ENCODE assay signal across 21 mouse cellular contexts in the genomic region with DNA sequence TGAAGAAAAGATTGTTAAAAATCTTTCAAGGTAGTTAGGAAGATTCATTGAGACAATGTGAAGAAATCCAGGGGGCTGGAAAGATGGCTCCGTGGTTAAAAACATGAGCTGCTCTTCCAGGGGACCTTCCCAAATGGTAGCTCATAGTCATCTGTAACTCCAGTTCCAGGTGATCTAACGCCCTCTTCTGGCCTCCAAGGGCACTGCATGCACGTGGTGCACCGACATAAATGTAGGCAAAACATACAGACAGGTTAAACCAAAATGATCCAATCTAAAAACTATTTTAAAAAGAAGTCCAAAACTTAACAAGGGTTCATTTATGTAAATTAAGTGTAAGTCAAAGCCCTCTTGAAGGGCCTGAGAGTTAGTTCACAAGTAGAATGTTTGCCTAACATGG. TPM values are rescaled to one million over a fixed set of nuclear protein-coding genes. Genes with fewer than 3 reads are reported as not detected.
A peak's percentile ranks its signal among the peaks of the same experiment; 100 is the strongest.
DNase-seq lines count a peak whose midpoint lies in the region; ATAC-seq and TF ChIP-seq lines count a peak whose summit lies in the region.
"Had no signal": no experiment of that assay in that cellular context is flagged by ENCODE, and none has a peak within 500 bp of the region (broad histone marks: within the 10 kb centered on the region; RNA-seq: fewer than 3 reads in every experiment).

No protein-coding gene starts in this region.

- H3K36me3 ChIP-seq in intestine, postnatal 0 days (ENCODE audit: control insufficient read depth, insufficient read depth): no peaks in the 10 kb centered on the region
- no peaks in the 10 kb centered on the region for H3K36me3 ChIP-seq in intestine, embryonic 16.5 days (ENCODE audit: control insufficient read depth, insufficient read depth, low read length)
- H3K36me3 ChIP-seq in limb, embryonic 10.5 days: no peaks in the 10 kb centered on the region
- H3K36me3 ChIP-seq: embryonic facial prominence, embryonic 10.5 days; forebrain, embryonic 15.5 days; hindbrain, embryonic 15.5 days; limb, embryonic 13.5 days had no signal

- no peak overlapping the region for H3K9ac ChIP-seq in intestine, postnatal 0 days (ENCODE audit: low read depth, low read length)
- no peak overlapping the region for H3K9ac ChIP-seq in intestine, embryonic 16.5 days (ENCODE audit: low read depth, low read length)
- H3K9ac ChIP-seq: forebrain, embryonic 15.5 days; hindbrain, embryonic 15.5 days; limb, embryonic 13.5 days had no signal

- H3K27ac ChIP-seq in intestine, postnatal 0 days (ENCODE audit: low read depth, low read length): no peak overlapping the region
- no peak overlapping the region for H3K27ac ChIP-seq in intestine, embryonic 16.5 days (ENCODE audit: low read length)
- H3K27ac ChIP-seq in bone marrow, adult 2 months (ENCODE audit: control insufficient read depth, insufficient read depth, low read depth, low read length, poor library complexity): no peak overlapping the region
- no peak overlapping the region for H3K27ac ChIP-seq in limb, embryonic 10.5 days
- H3K27ac ChIP-seq: embryonic facial prominence, embryonic 10.5 days; forebrain, embryonic 15.5 days; hindbrain, embryonic 15.5 days; limb, embryonic 13.5 days had no signal

- ATAC-seq in intestine, postnatal 0 days: no peak
- no peak for ATAC-seq in intestine, embryonic 16.5 days
- ATAC-seq: forebrain, embryonic 15.5 days had no signal

- DNase-seq in thymus, postnatal 4 days: peak; percentile 20
- no peak for DNase-seq in thymus, adult 18-20 months
- DNase-seq in ovary, adult 18-20 months (ENCODE audit: low spot score): no peak
- no peak for DNase-seq in limb, embryonic 10.5 days (ENCODE audit: low spot score)
- DNase-seq: adrenal gland, postnatal 25 days; cerebellum, postnatal 25 days; heart, postnatal 10 days; kidney, adult 9 months; spleen, adult 18-20 months had no signal

- H3K27me3 ChIP-seq in intestine, postnatal 0 days (replicated peaks; ENCODE audit: control insufficient read depth, insufficient read depth, low read length): peaks cover 5% of the 10 kb centered on the region; the same call in 1 of the 2 replicates
- H3K27me3 ChIP-seq in intestine, embryonic 16.5 days (replicated peaks; ENCODE audit: control insufficient read depth, insufficient read depth, low read length): peaks cover 5% of the 10 kb centered on the region; the same call in 1 of the 2 replicates
- peaks cover 41% of the 10 kb centered on the region for H3K27me3 ChIP-seq in limb, embryonic 10.5 days (ENCODE audit: low read depth, poor library complexity, severe bottlenecking)

- WGBS in intestine, postnatal 0 days: 54% methylated on average over 4 of the region's 4 CpGs
- 43% methylated on average over 4 of the region's 4 CpGs for WGBS in intestine, embryonic 16.5 days
- WGBS in bone marrow, adult 2 months: 46% methylated on average over 4 of the region's 4 CpGs
- 54% methylated on average over 4 of the region's 4 CpGs for WGBS in limb, embryonic 10.5 days

- no peaks in the 10 kb centered on the region for H3K4me1 ChIP-seq in intestine, postnatal 0 days (replicated peaks; ENCODE audit: control insufficient read depth, insufficient read depth, low read length)
- no peaks in the 10 kb centered on the region for H3K4me1 ChIP-seq in intestine, embryonic 16.5 days (ENCODE audit: control insufficient read depth, insufficient read depth, low read length)
- no peaks in the 10 kb centered on the region for H3K4me1 ChIP-seq in bone marrow, adult 2 months (ENCODE audit: control insufficient read depth, insufficient read depth, low read length)
- H3K4me1 ChIP-seq in limb, embryonic 10.5 days: no peaks in the 10 kb centered on the region
- H3K4me1 ChIP-seq: embryonic facial prominence, embryonic 10.5 days; forebrain, embryonic 15.5 days; hindbrain, embryonic 15.5 days; limb, embryonic 13.5 days; megakaryocyte, embryonic 14.5 days had no signal

- H3K4me3 ChIP-seq in intestine, postnatal 0 days (ENCODE audit: low read depth, low read length): no peak overlapping the region
- no peak overlapping the region for H3K4me3 ChIP-seq in intestine, embryonic 16.5 days (ENCODE audit: low read length)
- H3K4me3 ChIP-seq in bone marrow, adult 2 months (replicated peaks; ENCODE audit: control insufficient read depth, low read depth, low read length): no peak overlapping the region
- H3K4me3 ChIP-seq in limb, embryonic 10.5 days: no peak overlapping the region
- H3K4me3 ChIP-seq: embryonic facial prominence, embryonic 10.5 days; erythroblast, embryonic 14.5 days; forebrain, embryonic 15.5 days; hindbrain, embryonic 15.5 days; limb, embryonic 13.5 days; megakaryocyte, embryonic 14.5 days had no signal

- no peak overlapping the region for H3K4me2 ChIP-seq in intestine, postnatal 0 days (replicated peaks; ENCODE audit: low read depth)
- H3K4me2 ChIP-seq in intestine, embryonic 16.5 days (ENCODE audit: low read depth, low read length): no peak overlapping the region
- H3K4me2 ChIP-seq: forebrain, embryonic 15.5 days; hindbrain, embryonic 15.5 days; limb, embryonic 13.5 days had no signal

- TF ChIP-seq POLR2A in bone marrow, adult 2 months (IDR thresholded peaks at IDR 0.05; ENCODE audit: borderline replicate concordance, control insufficient read depth, low read depth, low read length): no peak

- TF ChIP-seq CTCF in intestine, postnatal 0 days (IDR thresholded peaks at IDR 0.05; ENCODE audit: low read depth): peak; percentile 46
- TF ChIP-seq CTCF in bone marrow, adult 2 months (IDR thresholded peaks at IDR 0.05; ENCODE audit: control insufficient read depth, insufficient read depth, low read length): 0 out of 2 replicates have a peak, but pooled peaks have one; percentile 19

- no peaks in the 10 kb centered on the region for H3K9me3 ChIP-seq in intestine, postnatal 0 days (ENCODE audit: control insufficient read depth)
- H3K9me3 ChIP-seq in intestine, embryonic 16.5 days (ENCODE audit: control insufficient read depth, low read length): no peaks in the 10 kb centered on the region
- no peaks in the 10 kb centered on the region for H3K9me3 ChIP-seq in limb, embryonic 10.5 days (replicated peaks)
- H3K9me3 ChIP-seq: embryonic facial prominence, embryonic 10.5 days; forebrain, embryonic 15.5 days; hindbrain, embryonic 15.5 days; limb, embryonic 13.5 days had no signal

RNA-seq across cellular contexts. Expression of a gene that starts 7.0 kb away (rescaled TPM):
- polyA plus RNA-seq in intestine, postnatal 0 days (2015; fragmentation: Nextera tagmentation; extraction: Ambion mirVana): not detected in 2 replicates
- not detected in 2 replicates for polyA plus RNA-seq in intestine, embryonic 16.5 days (2015; fragmentation: Nextera tagmentation; extraction: Ambion mirVana)
- not detected in 2 replicates for polyA plus RNA-seq in bone marrow, adult 2 months (2011; ENCODE audit: insufficient read depth, insufficient read length, low replicate concordance, missing spikeins)
- polyA plus RNA-seq in limb, embryonic 10.5 days (2016; fragmentation: Nextera tagmentation; extraction: Ambion mirVana): 0.33 TPM in 1 of 2 replicates, not detected in the other
- polyA plus RNA-seq: erythroblast, embryonic 14.5 days; large intestine, adult 2 months; lung, embryonic 16.5 days; stomach, embryonic 16.5 days had no signal

RNA-seq across cellular contexts. Expression of a gene that starts 54.7 kb away (rescaled TPM):
- 16.8 and 20.4 TPM in 2 replicates for polyA plus RNA-seq in intestine, postnatal 0 days (2015; fragmentation: Nextera tagmentation; extraction: Ambion mirVana)
- polyA plus RNA-seq in intestine, embryonic 16.5 days (2015; fragmentation: Nextera tagmentation; extraction: Ambion mirVana): 27.8 and 28.2 TPM in 2 replicates
- 4.0 and 7.7 TPM in 2 replicates for polyA plus RNA-seq in bone marrow, adult 2 months (2011; ENCODE audit: insufficient read depth, insufficient read length, low replicate concordance, missing spikeins)
- 12.3 and 13.5 TPM in 2 replicates for polyA plus RNA-seq in limb, embryonic 10.5 days (2016; fragmentation: Nextera tagmentation; extraction: Ambion mirVana)
